Mouse (Mus musculus): ENCODE data around the gene Pdzrn4. TPM values are rescaled to one million over a fixed set of nuclear protein-coding genes. Genes with fewer than 3 reads are reported as not detected.
A peak's percentile ranks its signal among the peaks of the same experiment; 100 is the strongest.
"Not testable (repeated sequence)": the region's sequence is repeated elsewhere in the genome, so short reads cannot be mapped to it uniquely, and the experiment has no call there.

The Pdzrn4 gene
- 3.2 and 3.8 TPM in 2 replicates for polyA plus RNA-seq (2014; fragmentation: Nextera tagmentation; extraction: Ambion mirVana)

DNA sequence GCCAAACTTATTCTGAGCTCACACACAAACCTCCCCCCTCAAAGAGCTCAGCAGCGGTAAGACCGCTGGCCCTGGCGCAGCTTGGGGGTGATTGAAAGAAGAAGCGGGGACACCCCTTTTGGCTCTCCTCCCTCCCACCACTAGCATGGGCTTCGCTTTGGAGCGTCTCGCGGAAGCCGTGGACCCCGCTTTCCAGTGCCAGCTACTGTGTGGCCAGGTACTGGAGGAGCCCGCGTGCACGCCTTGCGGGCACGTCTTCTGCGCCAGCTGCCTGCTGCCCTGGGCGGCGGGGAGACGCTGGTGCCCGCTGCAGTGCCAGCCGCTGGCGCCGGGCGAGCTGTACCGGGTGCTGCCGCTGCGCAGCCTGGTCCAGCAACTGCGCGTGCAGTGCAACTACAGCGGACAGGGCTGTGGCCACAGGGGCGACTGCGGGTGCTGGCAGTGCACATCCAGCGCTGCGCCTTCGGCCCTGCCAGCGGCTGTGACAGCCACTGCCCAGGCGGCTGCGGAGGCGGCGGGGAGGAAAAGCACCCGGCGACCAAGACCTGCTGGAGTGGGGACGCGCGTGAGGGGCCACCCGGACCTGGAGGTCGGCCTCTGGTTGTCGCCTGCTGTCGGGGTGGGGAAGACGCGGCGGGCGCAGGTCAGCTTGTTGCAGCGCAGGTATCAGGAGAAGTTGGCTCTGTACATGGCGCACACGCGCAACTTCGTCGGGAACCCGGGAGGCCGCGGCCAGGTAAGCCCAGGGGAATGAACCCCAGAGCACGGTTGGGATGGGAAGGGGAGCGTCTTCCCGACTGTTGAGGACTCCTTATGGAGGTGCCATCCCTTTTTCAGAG, at the start of gene Pdzrn4:
Gene Pdzrn4, plus strand, starts transcription at position 112 of the 839 bp plus-strand sequence.
- peak; percentile 82 for ATAC-seq (replicated peaks; ENCODE audit: low FRiP score)

GRCm38 (mm10) chr15:92347426-92347825, 49.3 kb upstream of the Pdzrn4 start:
- Histone ChIP-seq H3K36me3 (ENCODE audit: control insufficient read depth, insufficient read depth, low read length) (no peaks in the 10 kb centered on the region), H3K4me2 (ENCODE audit: low read depth, low read length, severe bottlenecking) (no peak overlapping the region), H3K9ac (ENCODE audit: low read length) (no peak overlapping the region), H3K27ac (ENCODE audit: low read depth, low read length) (no peak overlapping the region), H3K9me3 (ENCODE audit: control insufficient read depth, low read length) (no peaks in the 10 kb centered on the region), H3K4me1 (replicated peaks; ENCODE audit: control insufficient read depth, insufficient read depth, low read length) (no peaks in the 10 kb centered on the region; the same call in 1 of the 2 replicates), H3K4me3 (ENCODE audit: low read depth, low read length) (no peak overlapping the region), H3K27me3 (ENCODE audit: control insufficient read depth, insufficient read depth, low read length) (no peaks in the 10 kb centered on the region)
- no peak for ATAC-seq (replicated peaks; ENCODE audit: low FRiP score)
- DNase-seq (ENCODE audit: low spot score): no peak
- WGBS: 70% methylated on average over 4 of the region's 4 CpGs

More for the DNA sequence above, at the start of gene Pdzrn4:
- DNase-seq (ENCODE audit: low spot score): peak; percentile 78
- H3K4me3 ChIP-seq (ENCODE audit: low read depth, low read length): peak within 1 kb of the TSS; percentile 56
- H3K9ac ChIP-seq (ENCODE audit: low read length): peak within 1 kb of the TSS; percentile 44; the same call in 1 of the 2 replicates
- H3K9me3 ChIP-seq (ENCODE audit: control insufficient read depth, low read length): no peaks in the 10 kb centered on the region
- no peak within 1 kb of the TSS for H3K27ac ChIP-seq (ENCODE audit: low read depth, low read length)
- H3K27me3 ChIP-seq (ENCODE audit: control insufficient read depth, insufficient read depth, low read length): peaks cover 23% of the 10 kb centered on the region
- H3K4me1 ChIP-seq (replicated peaks; ENCODE audit: control insufficient read depth, insufficient read depth, low read length): peaks cover 5% of the 10 kb centered on the region; the same call in 1 of the 2 replicates
- peak within 1 kb of the TSS; percentile 97 for H3K4me2 ChIP-seq (ENCODE audit: low read depth, low read length, severe bottlenecking)
- H3K36me3 ChIP-seq (ENCODE audit: control insufficient read depth, insufficient read depth, low read length): no peaks in the 10 kb centered on the region
- WGBS: under 1% methylated on average over 64 of the region's 65 CpGs

DNA sequence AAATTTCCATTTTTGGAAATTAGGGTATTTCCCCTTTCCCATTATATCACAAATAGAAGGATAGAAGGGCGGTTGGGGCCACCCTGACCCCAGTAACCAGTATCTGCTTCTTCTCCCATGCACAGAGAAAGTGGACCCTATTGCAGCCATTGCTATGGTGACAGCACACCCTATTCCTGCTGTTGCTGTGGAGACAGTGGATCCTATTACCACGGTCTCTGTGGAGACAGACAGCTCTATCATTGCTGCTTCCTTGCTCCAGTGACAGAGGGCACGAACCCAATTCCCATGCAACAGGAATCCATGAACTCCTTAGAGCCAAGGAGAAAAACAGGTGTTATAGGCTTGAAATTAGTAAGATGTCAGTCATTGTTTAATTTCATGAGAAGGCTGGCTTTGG, 48.8 kb upstream of the Pdzrn4 start:
- no peak overlapping the region for H3K4me3 ChIP-seq (ENCODE audit: low read depth, low read length)
- no peak overlapping the region for H3K4me2 ChIP-seq (ENCODE audit: low read depth, low read length, severe bottlenecking)
- no peak for ATAC-seq (replicated peaks; ENCODE audit: low FRiP score)
- H3K27me3 ChIP-seq (ENCODE audit: control insufficient read depth, insufficient read depth, low read length): no peaks in the 10 kb centered on the region
- H3K9me3 ChIP-seq (ENCODE audit: control insufficient read depth, low read length): no peaks in the 10 kb centered on the region
- no peaks in the 10 kb centered on the region; the same call in 1 of the 2 replicates for H3K4me1 ChIP-seq (replicated peaks; ENCODE audit: control insufficient read depth, insufficient read depth, low read length)
- WGBS: 53% methylated on average over 3 of the region's 3 CpGs
- no peak overlapping the region for H3K27ac ChIP-seq (ENCODE audit: low read depth, low read length)
- H3K9ac ChIP-seq (ENCODE audit: low read length): no peak overlapping the region
- no peak for DNase-seq (ENCODE audit: low spot score)
- H3K36me3 ChIP-seq (ENCODE audit: control insufficient read depth, insufficient read depth, low read length): no peaks in the 10 kb centered on the region

GRCm38 (mm10) chr15:92348453-92348852, 48.2 kb upstream of the Pdzrn4 start:
- DNase-seq (ENCODE audit: low spot score); H3K9ac ChIP-seq (ENCODE audit: low read length); H3K9me3 ChIP-seq (ENCODE audit: control insufficient read depth, low read length); H3K27me3 ChIP-seq (ENCODE audit: control insufficient read depth, insufficient read depth, low read length); H3K4me1 ChIP-seq (replicated peaks; ENCODE audit: control insufficient read depth, insufficient read depth, low read length); H3K36me3 ChIP-seq (ENCODE audit: control insufficient read depth, insufficient read depth, low read length); H3K4me2 ChIP-seq (ENCODE audit: low read depth, low read length, severe bottlenecking); H3K4me3 ChIP-seq (ENCODE audit: low read depth, low read length); ATAC-seq (replicated peaks; ENCODE audit: low FRiP score); H3K27ac ChIP-seq (ENCODE audit: low read depth, low read length): not testable (repeated sequence)

DNA sequence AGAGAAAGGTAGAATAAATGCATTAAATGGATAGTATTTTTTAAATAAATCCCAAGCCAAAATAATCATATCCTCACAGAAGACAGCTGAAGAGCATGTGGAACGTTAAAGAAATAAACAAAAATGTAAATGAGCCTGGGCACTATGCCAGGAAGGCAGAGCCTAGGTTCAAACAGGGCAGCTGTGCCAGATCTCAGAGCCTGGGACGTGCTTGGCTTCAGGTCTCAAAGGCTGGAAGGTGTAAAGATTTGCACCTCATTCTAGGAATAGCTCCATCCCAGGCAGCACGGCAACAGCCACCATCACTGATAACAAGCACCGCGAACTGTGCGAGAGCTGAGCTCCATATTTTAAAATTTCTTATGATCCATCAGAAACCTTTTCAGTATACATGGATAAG, 32.5 kb upstream of the Pdzrn4 start:
- DNase-seq (ENCODE audit: low spot score): no peak
- ATAC-seq (replicated peaks; ENCODE audit: low FRiP score): no peak
- H3K36me3 ChIP-seq (ENCODE audit: control insufficient read depth, insufficient read depth, low read length): no peaks in the 10 kb centered on the region
- no peak overlapping the region for H3K4me2 ChIP-seq (ENCODE audit: low read depth, low read length, severe bottlenecking)
- H3K27ac ChIP-seq (ENCODE audit: low read depth, low read length): no peak overlapping the region
- no peaks in the 10 kb centered on the region for H3K9me3 ChIP-seq (ENCODE audit: control insufficient read depth, low read length)
- H3K4me3 ChIP-seq (ENCODE audit: low read depth, low read length): no peak overlapping the region
- no peaks in the 10 kb centered on the region for H3K4me1 ChIP-seq (replicated peaks; ENCODE audit: control insufficient read depth, insufficient read depth, low read length)
- no peaks in the 10 kb centered on the region for H3K27me3 ChIP-seq (ENCODE audit: control insufficient read depth, insufficient read depth, low read length)
- WGBS: 91% methylated on average over 6 of the region's 6 CpGs
- H3K9ac ChIP-seq (ENCODE audit: low read length): no peak overlapping the region

DNA sequence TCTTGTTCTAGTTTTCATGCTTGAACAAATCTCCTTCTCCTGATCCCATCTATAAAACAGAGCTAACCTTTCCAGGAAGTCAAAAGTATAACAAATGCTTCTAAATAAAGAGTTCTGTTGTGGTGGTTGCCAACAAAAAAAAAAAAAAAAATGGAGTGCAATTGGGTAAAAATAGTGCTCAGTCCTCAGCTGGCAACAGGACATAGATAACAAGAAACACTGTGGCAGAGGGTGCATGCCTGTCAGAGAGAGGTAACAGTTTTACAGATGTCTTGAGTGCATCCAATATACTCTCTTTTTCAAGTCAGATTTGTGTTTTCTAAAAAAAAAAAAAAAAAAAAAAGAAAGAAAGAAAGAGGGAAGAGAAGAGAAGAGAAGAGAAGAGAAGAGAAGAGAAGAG, 32.1 kb upstream of the Pdzrn4 start:
- no peak overlapping the region for H3K27ac ChIP-seq (ENCODE audit: low read depth, low read length)
- ATAC-seq (replicated peaks; ENCODE audit: low FRiP score) (no peak), DNase-seq (ENCODE audit: low spot score) (no peak)
- H3K4me1 ChIP-seq (replicated peaks; ENCODE audit: control insufficient read depth, insufficient read depth, low read length): no peaks in the 10 kb centered on the region
- H3K36me3 ChIP-seq (ENCODE audit: control insufficient read depth, insufficient read depth, low read length): no peaks in the 10 kb centered on the region
- H3K4me2 ChIP-seq (ENCODE audit: low read depth, low read length, severe bottlenecking): no peak overlapping the region
- no peak overlapping the region for H3K9ac ChIP-seq (ENCODE audit: low read length)
- H3K4me3 ChIP-seq (ENCODE audit: low read depth, low read length): no peak overlapping the region
- H3K27me3 ChIP-seq (ENCODE audit: control insufficient read depth, insufficient read depth, low read length): no peaks in the 10 kb centered on the region
- no peaks in the 10 kb centered on the region for H3K9me3 ChIP-seq (ENCODE audit: control insufficient read depth, low read length)

- H3K27ac ChIP-seq (ENCODE audit: low read depth, low read length): no peak overlapping the region
- no peak overlapping the region for H3K4me3 ChIP-seq (ENCODE audit: low read depth, low read length)
- no peaks in the 10 kb centered on the region for H3K36me3 ChIP-seq (ENCODE audit: control insufficient read depth, insufficient read depth, low read length)
- no peak overlapping the region for H3K4me2 ChIP-seq (ENCODE audit: low read depth, low read length, severe bottlenecking)
- H3K9ac ChIP-seq (ENCODE audit: low read length): no peak overlapping the region
- H3K4me1 ChIP-seq (replicated peaks; ENCODE audit: control insufficient read depth, insufficient read depth, low read length): peaks cover 5% of the 10 kb centered on the region; the same call in 1 of the 2 replicates
- 86% methylated on average over 5 of the region's 5 CpGs for WGBS
- H3K27me3 ChIP-seq (ENCODE audit: control insufficient read depth, insufficient read depth, low read length): peaks cover 23% of the 10 kb centered on the region
- ATAC-seq (replicated peaks; ENCODE audit: low FRiP score): no peak
- DNase-seq (ENCODE audit: low spot score): no peak
- H3K9me3 ChIP-seq (ENCODE audit: control insufficient read depth, low read length): no peaks in the 10 kb centered on the region
Observed at GRCm38 (mm10) chr15:92394811-92395210, 1.9 kb upstream of the Pdzrn4 start.

DNA sequence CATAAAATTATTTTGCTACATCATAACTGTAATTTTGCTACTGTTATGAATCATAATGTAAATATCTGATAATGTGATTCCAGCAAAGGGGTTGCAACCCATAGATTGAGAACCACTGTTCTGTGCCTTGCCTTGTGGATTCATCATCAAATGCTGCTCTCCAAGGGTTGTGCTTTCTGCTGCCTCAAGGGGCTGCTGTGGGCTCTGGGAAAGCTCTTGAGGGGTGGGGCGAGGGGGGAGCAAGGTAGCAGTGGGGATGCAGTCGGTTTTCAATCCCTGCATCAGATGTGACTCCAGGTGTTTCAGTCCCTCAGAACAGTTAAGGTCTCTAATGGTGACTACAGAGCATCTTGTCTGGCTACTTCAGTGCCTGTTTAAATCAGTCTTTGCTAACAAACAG, 2.1 kb downstream of the Pdzrn4 start:
- Histone ChIP-seq H3K9me3 (ENCODE audit: control insufficient read depth, low read length) (no peaks in the 10 kb centered on the region), H3K4me1 (replicated peaks; ENCODE audit: control insufficient read depth, insufficient read depth, low read length) (peaks cover 5% of the 10 kb centered on the region; the same call in 1 of the 2 replicates), H3K36me3 (ENCODE audit: control insufficient read depth, insufficient read depth, low read length) (no peaks in the 10 kb centered on the region), H3K27ac (ENCODE audit: low read depth, low read length) (no peak overlapping the region), H3K4me3 (ENCODE audit: low read depth, low read length) (no peak overlapping the region), H3K9ac (ENCODE audit: low read length) (no peak overlapping the region), H3K4me2 (ENCODE audit: low read depth, low read length, severe bottlenecking) (no peak overlapping the region), H3K27me3 (ENCODE audit: control insufficient read depth, insufficient read depth, low read length) (peaks cover 23% of the 10 kb centered on the region)
- 40% methylated on average over 2 of the region's 2 CpGs for WGBS
- no peak for ATAC-seq (replicated peaks; ENCODE audit: low FRiP score)
- DNase-seq (ENCODE audit: low spot score): no peak

GRCm38 (mm10) chr15:92399278-92399677, 2.6 kb downstream of the Pdzrn4 start:
- H3K36me3 ChIP-seq (ENCODE audit: control insufficient read depth, insufficient read depth, low read length): no peaks in the 10 kb centered on the region
- H3K4me1 ChIP-seq (replicated peaks; ENCODE audit: control insufficient read depth, insufficient read depth, low read length): peaks cover 5% of the 10 kb centered on the region; the same call in 1 of the 2 replicates
- H3K27me3 ChIP-seq (ENCODE audit: control insufficient read depth, insufficient read depth, low read length): peaks cover 23% of the 10 kb centered on the region
- DNase-seq (ENCODE audit: low spot score) (no peak), ATAC-seq (replicated peaks; ENCODE audit: low FRiP score) (no peak)
- no peaks in the 10 kb centered on the region for H3K9me3 ChIP-seq (ENCODE audit: control insufficient read depth, low read length)
- H3K27ac ChIP-seq (ENCODE audit: low read depth, low read length): no peak overlapping the region
- H3K4me3 ChIP-seq (ENCODE audit: low read depth, low read length): no peak overlapping the region
- H3K4me2 ChIP-seq (ENCODE audit: low read depth, low read length, severe bottlenecking): no peak overlapping the region
- 77% methylated on average over 5 of the region's 5 CpGs for WGBS
- H3K9ac ChIP-seq (ENCODE audit: low read length): no peak overlapping the region
